Mouse (Mus musculus) Patski (cell line): ENCODE results near the gene Leo1. TPM values are rescaled to one million over a fixed set of nuclear protein-coding genes. Genes with fewer than 3 reads are reported as not detected.

ENCODE experiments used
- ATAC-seq: fragments of 100-300 bp; one replicate; pipeline ENCODE4 v1.8.0; 2021
- CTCF ChIA-PET: fragments of 350-600 bp; sonication (Branson Sonifier 250); formaldehyde crosslinking; loops from one replicate; lab custom pipeline; 2022; ENCODE audit warnings: inconsistent platforms; lab: Charles Lee
- POLR2A ChIA-PET: fragments of 350-600 bp; sonication (Branson Sonifier 250); formaldehyde crosslinking; loops from one replicate; lab custom pipeline; 2022; ENCODE audit warnings: antibody characterized with exemption, inconsistent platforms; lab: Charles Lee
- DNase-seq: peaks from one replicate; pipeline ENCODE4 v3.0.0-alpha.2; 2011; ENCODE audit warnings: low read depth, low spot score
- H3K27me3 ChIP-seq: fragments of 371-371 bp; one replicate; pipeline ENCODE4 v1.5.1; 2021
- CTCF ChIP-seq: fragments of 100-300 bp; IDR thresholded peaks from one replicate; pipeline ENCODE4 v1.5.1; 2021
- in situ Hi-C: fragments of 300-500 bp; cut with MboI; formaldehyde crosslinking; loops from 3 replicates; pipeline ENCODE4 v1.11.1; 2018; ENCODE audit warnings: low pct_unique_long_range_greater_than_20kb, mixed read lengths
- polyA plus RNA-seq: library from polyadenylated mRNA; unstranded; gene quantifications from one replicate; pipeline ENCODE4 v1.2.3, GENCODE M21; 2021

The Leo1 gene
- polyA plus RNA-seq, 1 experiment from 2014 or later: 38.3 TPM

- no peak for ATAC-seq
- H3K27me3 ChIP-seq: no peaks in the 10 kb centered on the region
- TF ChIP-seq CTCF: no peak
- DNase-seq: no peak
- POLR2A ChIA-PET: interaction anchor here (1.1 to 2.3 kb wide), 3 partner anchors 14 to 42 kb away, joined by 3 to 12 read pairs (median 6); no protein-coding TSS in a partner anchor
- CTCF ChIA-PET: interaction anchor here (1.0 to 1.6 kb wide), 3 partner anchors 14 to 23 kb away, joined by 3 to 6 read pairs (median 3); no protein-coding TSS in a partner anchor
- in situ Hi-C loops: no loop called here
Measured at GRCm38 (mm10) chr9:75408204-75408826, 33.0 kb upstream of the Leo1 start.

- ATAC-seq: peak; percentile 61
- CTCF ChIA-PET: interaction anchor here (1.0 to 1.7 kb wide), 7 partner anchors 11 to 25 kb away, joined by 3 to 6 read pairs (median 4); no protein-coding TSS in a partner anchor
- in situ Hi-C loops: no loop called here
Measured at GRCm38 (mm10) chr9:75409031-75409851, 32.1 kb upstream of the Leo1 start.

GRCm38 (mm10) chr9:75409852-75410378 lies 31.4 kb upstream of the Leo1 start, which contains the start of gene Mapk6:
TSS of gene Mapk6 (minus strand) at chr9:75410005.
- CTCF ChIA-PET: interaction anchor here (1.0 to 1.7 kb wide), 7 partner anchors 10 to 47 kb away, joined by 3 to 5 read pairs (median 4); no protein-coding TSS in a partner anchor

More at GRCm38 (mm10) chr9:75409031-75409851, 32.1 kb upstream of the Leo1 start:
- no peaks in the 10 kb centered on the region for H3K27me3 ChIP-seq
- no peak for TF ChIP-seq CTCF
- POLR2A ChIA-PET: interaction anchor here (1.1 to 2.3 kb wide), 6 partner anchors 13 to 43 kb away, joined by 3 to 16 read pairs (median 4); no protein-coding TSS in a partner anchor
- DNase-seq: no peak

GRCm38 (mm10) chr9:75410868-75411487 lies 30.3 kb upstream of the Leo1 start:
- in situ Hi-C loops: no loop called here
- TF ChIP-seq CTCF: no peak
- ChIA-PET CTCF (interaction anchor here (0.8 to 1.7 kb wide), 6 partner anchors 9 to 48 kb away, joined by 3 to 5 read pairs (median 4); no protein-coding TSS in a partner anchor), POLR2A (interaction anchor here (0.6 to 2.3 kb wide), 5 partner anchors 8 to 26 kb away, joined by 3 to 16 read pairs (median 3); no protein-coding TSS in a partner anchor)
- ATAC-seq: no peak
- no peak for DNase-seq
- no peaks in the 10 kb centered on the region for H3K27me3 ChIP-seq

More at GRCm38 (mm10) chr9:75409852-75410378, 31.4 kb upstream of the Leo1 start, which contains the start of gene Mapk6:
- H3K27me3 ChIP-seq: no peaks in the 10 kb centered on the region
- no peak for TF ChIP-seq CTCF
- DNase-seq: no peak
- POLR2A ChIA-PET: interaction anchor here (1.1 to 2.3 kb wide), 5 partner anchors 9 to 30 kb away, joined by 3 to 16 read pairs (median 3); no protein-coding TSS in a partner anchor
- ATAC-seq: peak; percentile 81
- in situ Hi-C loops: no loop called here

GRCm38 (mm10) chr9:75411584-75411983 lies 29.7 kb upstream of the Leo1 start:
- in situ Hi-C loops: no loop called here
- H3K27me3 ChIP-seq: no peaks in the 10 kb centered on the region
- DNase-seq (no peak), ATAC-seq (no peak)
- POLR2A ChIA-PET: interaction anchor here (0.6 to 1.9 kb wide), 2 partner anchors 10 to 22 kb away, joined by 3 to 16 read pairs; no protein-coding TSS in a partner anchor
- TF ChIP-seq CTCF: no peak
- CTCF ChIA-PET: interaction anchor here (0.8 kb wide), 1 partner anchor 10 kb away, joined by 3 read pairs; no protein-coding TSS in a partner anchor

GRCm38 (mm10) chr9:75413206-75413605 lies 28.1 kb upstream of the Leo1 start:
- in situ Hi-C loops: no loop called here
- POLR2A ChIA-PET: no interaction called here
- CTCF ChIA-PET: interaction anchor here (1.2 kb wide), 1 partner anchor 27 kb away, joined by 3 read pairs; no protein-coding TSS in a partner anchor
- DNase-seq: no peak
- ATAC-seq: no peak
- no peak for TF ChIP-seq CTCF
- no peaks in the 10 kb centered on the region for H3K27me3 ChIP-seq

GRCm38 (mm10) chr9:75414204-75414603 lies 27.1 kb upstream of the Leo1 start:
- DNase-seq: no peak
- ChIA-PET POLR2A (no interaction called here), CTCF (interaction anchor here (1.0 to 1.2 kb wide), 3 partner anchors 9 to 28 kb away, joined by 3 to 6 read pairs (median 3); no protein-coding TSS in a partner anchor)
- TF ChIP-seq CTCF: no peak
- in situ Hi-C loops: no loop called here
- no peaks in the 10 kb centered on the region for H3K27me3 ChIP-seq
- ATAC-seq: no peak

GRCm38 (mm10) chr9:75422251-75422691 lies 19.1 kb upstream of the Leo1 start:
- ATAC-seq (peak; percentile 96), DNase-seq (no peak)
- H3K27me3 ChIP-seq: no peaks in the 10 kb centered on the region
- TF ChIP-seq CTCF: no peak
- in situ Hi-C loops: no loop called here
- CTCF ChIA-PET: interaction anchor here (1.0 to 3.5 kb wide), 5 partner anchors 12 to 60 kb away, joined by 3 to 23 read pairs (median 3); no protein-coding TSS in a partner anchor
- POLR2A ChIA-PET: interaction anchor here (2.0 to 5.4 kb wide), 2 partner anchors 12 to 14 kb away, joined by 12 to 16 read pairs; partner anchors contain the start of gene Mapk6

GRCm38 (mm10) chr9:75423683-75424082 lies 17.6 kb upstream of the Leo1 start:
- POLR2A ChIA-PET: interaction anchor here (2.0 to 5.4 kb wide), 2 partner anchors 13 to 15 kb away, joined by 12 to 16 read pairs; partner anchors contain the start of gene Mapk6
- TF ChIP-seq CTCF: no peak
- H3K27me3 ChIP-seq: no peaks in the 10 kb centered on the region
- no peak for DNase-seq
- peak; percentile 41 for ATAC-seq
- CTCF ChIA-PET: interaction anchor here (1.2 to 3.5 kb wide), 4 partner anchors 10 to 58 kb away, joined by 3 to 23 read pairs (median 4); partner anchors contain the start of gene Mapk6
- in situ Hi-C loops: no loop called here
